In genomic region chr2:36238467-36238866, GRCm38 (mm10) we compare ENCODE assay signal across 17 mouse cellular contexts. TPM values are rescaled to one million over a fixed set of nuclear protein-coding genes. Genes with fewer than 3 reads are reported as not detected.
DNase-seq lines count a peak whose midpoint lies in the region; ATAC-seq and TF ChIP-seq lines count a peak whose summit lies in the region.
"Had no signal": no experiment of that assay in that cellular context is flagged by ENCODE, and none has a peak within 500 bp of the region (broad histone marks: within the 10 kb centered on the region; RNA-seq: fewer than 3 reads in every experiment).

No protein-coding gene starts in this region.

- no peaks in the 10 kb centered on the region for H3K27me3 ChIP-seq in megakaryocyte, embryonic 14.5 days (replicated peaks)
- H3K27me3 ChIP-seq in embryonic facial prominence, embryonic 10.5 days (replicated peaks; ENCODE audit: low read depth, poor library complexity, severe bottlenecking), result no peaks in the 10 kb centered on the region
- H3K27me3 ChIP-seq: embryonic facial prominence, embryonic 12.5 days; forebrain, embryonic 15.5 days; limb, embryonic 13.5 days; lung, embryonic 15.5 days had no signal

- in situ Hi-C loops in ES-E14 (cut with MboI; ENCODE audit: low sequenced_read_pairs in 2 of 2, unreplicated experiment in 2 of 2), result no loop called here

- intact Hi-C loops in left cerebral cortex, adult 2 months (cut with DNase I), result no loop called here

- WGBS in embryonic facial prominence, embryonic 10.5 days, result 76% methylated on average over 3 of the region's 3 CpGs

- no peaks in the 10 kb centered on the region for H3K9me3 ChIP-seq in megakaryocyte, embryonic 14.5 days
- no peaks in the 10 kb centered on the region for H3K9me3 ChIP-seq in ES-E14 (ENCODE audit: control insufficient read depth, insufficient read depth, low read depth, low read length)
- no peaks in the 10 kb centered on the region for H3K9me3 ChIP-seq in embryonic facial prominence, embryonic 10.5 days
- H3K9me3 ChIP-seq: embryonic facial prominence, embryonic 12.5 days; forebrain, embryonic 15.5 days; limb, embryonic 13.5 days; lung, embryonic 15.5 days had no signal

- ATAC-seq in megakaryocyte, adult 5-6 weeks (ENCODE audit: poor library complexity, severe bottlenecking), result no peak
- ATAC-seq: CD4-positive, CD25-positive, alpha-beta regulatory T cell, adult 4 months; forebrain, embryonic 15.5 days had no signal

- H3K27ac ChIP-seq in left cerebral cortex, adult 2 months, result no peak overlapping the region
- H3K27ac ChIP-seq in ES-E14 (ENCODE audit: insufficient read depth, low read depth, low read length, poor library complexity, severe bottlenecking), result no peak overlapping the region
- H3K27ac ChIP-seq in embryonic facial prominence, embryonic 10.5 days (replicated peaks), result no peak overlapping the region
- H3K27ac ChIP-seq: embryonic facial prominence, embryonic 12.5 days; forebrain, embryonic 15.5 days; limb, embryonic 13.5 days; lung, embryonic 15.5 days had no signal

- H3K4me3 ChIP-seq in left cerebral cortex, adult 2 months, result no peak overlapping the region
- peak overlapping the region; percentile 50 for H3K4me3 ChIP-seq in megakaryocyte, embryonic 14.5 days (replicated peaks)
- no peak overlapping the region for H3K4me3 ChIP-seq in ES-E14 (ENCODE audit: insufficient read depth in 1 of 2, low read depth in 1 of 2, low read length in 2 of 2, poor library complexity in 1 of 2, severe bottlenecking in 1 of 2)
- no peak overlapping the region for H3K4me3 ChIP-seq in embryonic facial prominence, embryonic 10.5 days
- H3K4me3 ChIP-seq: embryonic facial prominence, embryonic 12.5 days; forebrain, embryonic 15.5 days; limb, embryonic 13.5 days; lung, embryonic 15.5 days had no signal

- no peak for DNase-seq in left cerebral cortex, adult 2 months (ENCODE audit: extremely low spot score in 1 of 2, low spot score in 2 of 2)
- no peak for DNase-seq in left cerebral cortex, adult 8-10 months (ENCODE audit: low spot score in 2 of 2)
- DNase-seq in ES-E14 (ENCODE audit: low read depth, low spot score), result no peak
- no peak for DNase-seq in right cerebral cortex, postnatal 14 days
- no peak for DNase-seq in embryonic facial prominence, embryonic 10.5 days (ENCODE audit: low spot score)
- DNase-seq: adrenal gland, adult 8-10 months; cerebellum, adult 9-10 months; kidney, adult 8-10 months; kidney, postnatal 36 days; right cerebral cortex, postnatal 4 days had no signal

- TF ChIP-seq CTCF in left cerebral cortex, adult 2 months (IDR thresholded peaks at IDR 0.05), result peak; percentile 5

- H3K36me3 ChIP-seq in megakaryocyte, embryonic 14.5 days (replicated peaks; ENCODE audit: low read length), result peaks cover 100% of the 10 kb centered on the region
- no peaks in the 10 kb centered on the region for H3K36me3 ChIP-seq in ES-E14 (ENCODE audit: control insufficient read depth, insufficient read depth, low read length, poor library complexity, severe bottlenecking)
- H3K36me3 ChIP-seq in embryonic facial prominence, embryonic 10.5 days (replicated peaks), result no peaks in the 10 kb centered on the region
- H3K36me3 ChIP-seq: embryonic facial prominence, embryonic 12.5 days; forebrain, embryonic 15.5 days had no signal

- H3K4me1 ChIP-seq in megakaryocyte, embryonic 14.5 days, result peaks cover 99% of the 10 kb centered on the region
- H3K4me1 ChIP-seq in ES-E14 (ENCODE audit: control insufficient read depth in 2 of 2, insufficient read depth in 2 of 2, low read length in 2 of 2, poor library complexity in 1 of 2), result 0 out of 4 replicates have a peak, but pooled peaks cover 0 to 2% of the 10 kb centered on the region in 2 experiments
- 0 out of 2 replicates have a peak, but pooled peaks cover 4% of the 10 kb centered on the region for H3K4me1 ChIP-seq in embryonic facial prominence, embryonic 10.5 days
- H3K4me1 ChIP-seq: embryonic facial prominence, embryonic 12.5 days had no signal

- no peak overlapping the region for H3K9ac ChIP-seq in ES-E14 (ENCODE audit: insufficient read depth, low read depth, low read length, poor library complexity, severe bottlenecking)
- H3K9ac ChIP-seq: embryonic facial prominence, embryonic 12.5 days; forebrain, embryonic 15.5 days; limb, embryonic 13.5 days; lung, embryonic 15.5 days had no signal

TF ChIP-seq in ES-E14, 5 proteins besides CTCF, POLR2A, EP300 and RAD21:
- TF ChIP-seq ZC3H11A (IDR thresholded peaks at IDR 0.05; ENCODE audit: borderline replicate concordance, low read depth, low read length) (peak; percentile 19; the same call in 1 of the 2 replicates), HCFC1 (IDR thresholded peaks at IDR 0.05; ENCODE audit: borderline replicate concordance, insufficient read depth, low read length) (no peak)

RNA-seq across cellular contexts. Expression of gene Ptgs1, which starts 8.2 kb away (rescaled TPM):
- 10 to 100 TPM; 16.9 to 21.3 TPM for total RNA-seq in left cerebral cortex, adult 2 months (2021)
- 10 to 100 TPM; 23.9 to 31.0 (median 27.8) TPM for total RNA-seq in left cerebral cortex, adult 8-10 months (2022)
- polyA plus RNA-seq in megakaryocyte, embryonic 14.5 days (2012; ENCODE audit: insufficient read depth, low replicate concordance), result 118 and 153 TPM in 2 replicates
- 20.2 and 21.3 TPM in 2 replicates for total RNA-seq in megakaryocyte, adult 5-6 weeks (2015)
- total RNA-seq in megakaryocyte, adult 5-6 weeks (2017), result 18.9 and 32.4 TPM in 2 replicates
- total RNA-seq in ES-E14 (2012; rRNA removed), result 8.7 and 9.0 TPM in 2 replicates
- polyA plus RNA-seq in embryonic facial prominence, embryonic 10.5 days (2016; fragmentation: Nextera tagmentation; extraction: Ambion mirVana), result 3.2 and 4.8 TPM in 2 replicates
